Mouse (Mus musculus): Measurements from ENCODE around the gene Ccnt1. TPM values are rescaled to one million over a fixed set of nuclear protein-coding genes. Genes with fewer than 3 reads are reported as not detected.

Gene Ccnt1
- total RNA-seq, 1 experiment, result 59.1 TPM

GRCm38 (mm10) chr15:98536828-98537510 is 33.8 kb downstream of the Ccnt1 start:
- Histone ChIP-seq H3K4me1 (ENCODE audit: control insufficient read depth in 2 of 2, insufficient read depth in 2 of 2, low read length in 2 of 2, poor library complexity in 1 of 2) (peaks cover 0 to 2% of the 10 kb centered on the region in 2 experiments; a peak in 1 of 4 replicates), H3K4me3 (ENCODE audit: insufficient read depth in 1 of 2, low read depth in 1 of 2, low read length in 2 of 2, poor library complexity in 1 of 2, severe bottlenecking in 1 of 2) (no peak overlapping the region), H3K36me3 (ENCODE audit: control insufficient read depth, insufficient read depth, low read length, poor library complexity, severe bottlenecking) (peaks cover 13% of the 10 kb centered on the region), H3K9ac (ENCODE audit: insufficient read depth, low read depth, low read length, poor library complexity, severe bottlenecking) (no peak overlapping the region), H3K9me3 (ENCODE audit: control insufficient read depth, insufficient read depth, low read depth, low read length) (no peaks in the 10 kb centered on the region), H3K27ac (ENCODE audit: insufficient read depth, low read depth, low read length, poor library complexity, severe bottlenecking) (no peak overlapping the region)
- no peak for TF ChIP-seq ZC3H11A (IDR thresholded peaks at IDR 0.05; ENCODE audit: borderline replicate concordance, low read depth, low read length)
- TF ChIP-seq ZNF384 (IDR thresholded peaks at IDR 0.05; ENCODE audit: low read depth, low read length), result no peak
- no peak for TF ChIP-seq HCFC1 (IDR thresholded peaks at IDR 0.05; ENCODE audit: borderline replicate concordance, insufficient read depth, low read length)
- TF ChIP-seq CHD2 (IDR thresholded peaks at IDR 0.05; ENCODE audit: low read depth, low read length), result no peak
- no peak for TF ChIP-seq MAFK (IDR thresholded peaks at IDR 0.05; ENCODE audit: insufficient read depth, low read depth, low read length)
- DNase-seq (ENCODE audit: low read depth, low spot score), result no peak
- in situ Hi-C loops (cut with MboI; ENCODE audit: low sequenced_read_pairs in 2 of 2, unreplicated experiment in 2 of 2), result no loop called here

GRCm38 (mm10) chr15:98535921-98536320 is 34.8 kb downstream of the Ccnt1 start:
- no peak for DNase-seq (ENCODE audit: low read depth, low spot score)
- in situ Hi-C loops (cut with MboI; ENCODE audit: low sequenced_read_pairs in 2 of 2, unreplicated experiment in 2 of 2), result no loop called here
- no peak overlapping the region for H3K9ac ChIP-seq (ENCODE audit: insufficient read depth, low read depth, low read length, poor library complexity, severe bottlenecking)
- H3K36me3 ChIP-seq (ENCODE audit: control insufficient read depth, insufficient read depth, low read length, poor library complexity, severe bottlenecking), result peaks cover 15% of the 10 kb centered on the region
- H3K27ac ChIP-seq (ENCODE audit: insufficient read depth, low read depth, low read length, poor library complexity, severe bottlenecking), result no peak overlapping the region
- no peaks in the 10 kb centered on the region for H3K9me3 ChIP-seq (ENCODE audit: control insufficient read depth, insufficient read depth, low read depth, low read length)
- H3K4me3 ChIP-seq (ENCODE audit: insufficient read depth in 1 of 2, low read depth in 1 of 2, low read length in 2 of 2, poor library complexity in 1 of 2, severe bottlenecking in 1 of 2), result no peak overlapping the region
- TF ChIP-seq ZNF384 (IDR thresholded peaks at IDR 0.05; ENCODE audit: low read depth, low read length) (no peak), ZC3H11A (IDR thresholded peaks at IDR 0.05; ENCODE audit: borderline replicate concordance, low read depth, low read length) (no peak), CHD2 (IDR thresholded peaks at IDR 0.05; ENCODE audit: low read depth, low read length) (no peak), MAFK (IDR thresholded peaks at IDR 0.05; ENCODE audit: insufficient read depth, low read depth, low read length) (no peak), HCFC1 (IDR thresholded peaks at IDR 0.05; ENCODE audit: borderline replicate concordance, insufficient read depth, low read length) (no peak)
- H3K4me1 ChIP-seq (ENCODE audit: control insufficient read depth in 2 of 2, insufficient read depth in 2 of 2, low read length in 2 of 2, poor library complexity in 1 of 2), result peaks cover 0 to 2% of the 10 kb centered on the region in 2 experiments; a peak in 2 of 4 replicates

GRCm38 (mm10) chr15:98533881-98534627 is 36.7 kb downstream of the Ccnt1 start, which contains the start of gene Kansl2:
TSS of gene Kansl2 (minus strand) at chr15:98534264.
- H3K27ac ChIP-seq (ENCODE audit: insufficient read depth, low read depth, low read length, poor library complexity, severe bottlenecking), result peak within 1 kb of the TSS; percentile 88
- TF ChIP-seq HCFC1 (IDR thresholded peaks at IDR 0.05; ENCODE audit: borderline replicate concordance, insufficient read depth, low read length) (no peak), CHD2 (IDR thresholded peaks at IDR 0.05; ENCODE audit: low read depth, low read length) (peak; percentile 90), MAFK (IDR thresholded peaks at IDR 0.05; ENCODE audit: insufficient read depth, low read depth, low read length) (no peak)
- H3K9ac ChIP-seq (ENCODE audit: insufficient read depth, low read depth, low read length, poor library complexity, severe bottlenecking), result peak within 1 kb of the TSS; percentile 97
- H3K4me3 ChIP-seq (ENCODE audit: insufficient read depth in 1 of 2, low read depth in 1 of 2, low read length in 2 of 2, poor library complexity in 1 of 2, severe bottlenecking in 1 of 2), result peak within 1 kb of the TSS; percentile 83 to 95
- in situ Hi-C loops (cut with MboI; ENCODE audit: low sequenced_read_pairs in 2 of 2, unreplicated experiment in 2 of 2), result no loop called here
- peaks cover 24% of the 10 kb centered on the region for H3K36me3 ChIP-seq (ENCODE audit: control insufficient read depth, insufficient read depth, low read length, poor library complexity, severe bottlenecking)
- peak; percentile 96 for DNase-seq (ENCODE audit: low read depth, low spot score)
- H3K9me3 ChIP-seq (ENCODE audit: control insufficient read depth, insufficient read depth, low read depth, low read length), result no peaks in the 10 kb centered on the region
- H3K4me1 ChIP-seq (ENCODE audit: control insufficient read depth in 2 of 2, insufficient read depth in 2 of 2, low read length in 2 of 2, poor library complexity in 1 of 2), result peaks cover 0 to 2% of the 10 kb centered on the region in 2 experiments; a peak in 2 of 4 replicates

GRCm38 (mm10) chr15:98533035-98533531 is 37.6 kb downstream of the Ccnt1 start:
- Histone ChIP-seq H3K4me3 (ENCODE audit: insufficient read depth in 1 of 2, low read depth in 1 of 2, low read length in 2 of 2, poor library complexity in 1 of 2, severe bottlenecking in 1 of 2) (peak overlapping the region; percentile 83 to 95), H3K9ac (ENCODE audit: insufficient read depth, low read depth, low read length, poor library complexity, severe bottlenecking) (peak overlapping the region; percentile 97), H3K9me3 (ENCODE audit: control insufficient read depth, insufficient read depth, low read depth, low read length) (no peaks in the 10 kb centered on the region), H3K36me3 (ENCODE audit: control insufficient read depth, insufficient read depth, low read length, poor library complexity, severe bottlenecking) (peaks cover 29% of the 10 kb centered on the region), H3K4me1 (ENCODE audit: control insufficient read depth in 2 of 2, insufficient read depth in 2 of 2, low read length in 2 of 2, poor library complexity in 1 of 2) (peaks cover 0 to 2% of the 10 kb centered on the region in 2 experiments; a peak in 2 of 4 replicates), H3K27ac (ENCODE audit: insufficient read depth, low read depth, low read length, poor library complexity, severe bottlenecking) (peak overlapping the region; percentile 63)
- in situ Hi-C loops (cut with MboI; ENCODE audit: low sequenced_read_pairs in 2 of 2, unreplicated experiment in 2 of 2), result no loop called here
- no peak for DNase-seq (ENCODE audit: low read depth, low spot score)
- no peak for TF ChIP-seq MAFK (IDR thresholded peaks at IDR 0.05; ENCODE audit: insufficient read depth, low read depth, low read length)
- TF ChIP-seq ZC3H11A (IDR thresholded peaks at IDR 0.05; ENCODE audit: borderline replicate concordance, low read depth, low read length), result no peak
- TF ChIP-seq HCFC1 (IDR thresholded peaks at IDR 0.05; ENCODE audit: borderline replicate concordance, insufficient read depth, low read length), result no peak
- no peak for TF ChIP-seq CHD2 (IDR thresholded peaks at IDR 0.05; ENCODE audit: low read depth, low read length)
- no peak for TF ChIP-seq ZNF384 (IDR thresholded peaks at IDR 0.05; ENCODE audit: low read depth, low read length)

Data from ES-E14 (cell line).